Mouse (Mus musculus): ENCODE measurements around the gene Aarsd1. TPM values are rescaled to one million over a fixed set of nuclear protein-coding genes. Genes with fewer than 3 reads are reported as not detected.

The Aarsd1 gene
- polyA plus RNA-seq, 1 experiment from 2014 or later, result 26.5 TPM

DNA sequence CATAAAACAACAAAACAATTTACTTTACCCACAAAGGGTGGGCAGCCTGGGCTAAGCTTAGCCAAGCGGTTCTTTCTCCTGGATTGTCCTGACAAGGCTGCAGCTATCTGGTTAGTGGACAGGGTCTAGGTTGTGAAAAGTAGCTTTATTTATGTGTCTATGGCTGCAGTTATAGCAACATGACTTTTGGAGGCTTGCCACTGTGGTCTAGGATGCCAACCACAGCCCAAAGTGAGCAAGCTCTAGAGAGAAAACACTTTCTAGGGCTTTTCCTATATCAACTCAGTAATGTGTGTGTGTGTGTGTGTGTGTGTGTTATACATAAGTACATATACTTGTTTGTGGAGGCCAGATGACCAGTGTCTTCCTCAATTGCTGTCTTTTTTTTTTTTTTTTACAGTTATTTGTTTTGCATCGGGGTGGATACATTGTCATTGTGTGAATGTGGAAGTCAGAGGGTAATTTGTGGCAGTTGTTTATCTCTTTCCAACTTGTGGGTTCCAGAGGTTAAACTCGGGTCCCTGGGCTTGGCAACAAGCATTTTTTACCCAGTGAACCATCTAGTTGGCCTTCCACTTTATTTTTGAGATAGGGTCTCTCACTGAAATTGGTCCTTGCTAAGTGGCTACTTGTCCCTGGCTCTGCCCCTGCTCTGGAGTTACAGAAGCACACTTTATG lies 59.8 kb downstream of the Aarsd1 start:
- Histone ChIP-seq H3K4me2 (replicated peaks; ENCODE audit: low read depth, low read length) (no peak overlapping the region), H3K4me1 (ENCODE audit: insufficient read depth, low read depth, low read length) (no peaks in the 10 kb centered on the region), H3K9me3 (ENCODE audit: low read length) (no peaks in the 10 kb centered on the region), H3K9ac (replicated peaks; ENCODE audit: low read depth) (no peak overlapping the region), H3K27ac (ENCODE audit: low read length) (no peak overlapping the region), H3K36me3 (ENCODE audit: insufficient read depth, low read length) (no peaks in the 10 kb centered on the region), H3K4me3 (ENCODE audit: low read depth, low read length) (no peak overlapping the region), H3K27me3 (replicated peaks; ENCODE audit: insufficient read depth, low read length) (no peaks in the 10 kb centered on the region)
- DNase-seq (ENCODE audit: low spot score) (no peak), ATAC-seq (no peak)
- 58% methylated on average over 3 of the region's 3 CpGs for WGBS
- no peak for TF ChIP-seq CTCF (IDR thresholded peaks at IDR 0.05)
- TF ChIP-seq EP300 (IDR thresholded peaks at IDR 0.05), result no peak

Small RNA genes within 50 kb of the gene (microRNA-seq; reads per million reads assigned to microRNA genes)
- gene Mir6929, result not detected

Other genes with a start within 250 kb of the Aarsd1 start
- 0.24 and 0.56 TPM in 2 replicates for gene Cntnap1, start 247.1 kb downstream of the Aarsd1 start, polyA plus RNA-seq (2015; fragmentation: Nextera tagmentation; extraction: Ambion mirVana)
- 12.3 and 14.2 TPM in 2 replicates for gene Plekhh3, start 246.3 kb downstream of the Aarsd1 start, polyA plus RNA-seq (2015; fragmentation: Nextera tagmentation; extraction: Ambion mirVana)
- gene Ccr10, start 242.2 kb downstream of the Aarsd1 start, polyA plus RNA-seq (2015; fragmentation: Nextera tagmentation; extraction: Ambion mirVana), result 0.06 and 0.20 TPM in 2 replicates
- gene Ezh1, start 191.2 kb downstream of the Aarsd1 start, polyA plus RNA-seq (2015; fragmentation: Nextera tagmentation; extraction: Ambion mirVana), result 17.1 and 17.4 TPM in 2 replicates
- 759 and 834 TPM in 2 replicates for gene Ramp2, start 171.6 kb downstream of the Aarsd1 start, polyA plus RNA-seq (2015; fragmentation: Nextera tagmentation; extraction: Ambion mirVana)
- 121 and 133 TPM in 2 replicates for gene Vps25, start 163.9 kb downstream of the Aarsd1 start, polyA plus RNA-seq (2015; fragmentation: Nextera tagmentation; extraction: Ambion mirVana)
- gene Wnk4, start 157.0 kb downstream of the Aarsd1 start, polyA plus RNA-seq (2015; fragmentation: Nextera tagmentation; extraction: Ambion mirVana), result 10.6 and 14.6 TPM in 2 replicates
- gene Cntd1, start 138.6 kb downstream of the Aarsd1 start, polyA plus RNA-seq (2015; fragmentation: Nextera tagmentation; extraction: Ambion mirVana), result 1.1 TPM in 2 replicates
- 159 and 166 TPM in 2 replicates for gene Coa3, start 138.5 kb downstream of the Aarsd1 start, polyA plus RNA-seq (2015; fragmentation: Nextera tagmentation; extraction: Ambion mirVana)
- 149 and 152 TPM in 2 replicates for gene Becn1, start 115.3 kb downstream of the Aarsd1 start, polyA plus RNA-seq (2015; fragmentation: Nextera tagmentation; extraction: Ambion mirVana)
- 44.1 and 47.4 TPM in 2 replicates for gene Psme3, start 101.4 kb downstream of the Aarsd1 start, polyA plus RNA-seq (2015; fragmentation: Nextera tagmentation; extraction: Ambion mirVana)
- 0.44 and 0.45 TPM in 2 replicates for gene Aoc2, start 92.6 kb downstream of the Aarsd1 start, polyA plus RNA-seq (2015; fragmentation: Nextera tagmentation; extraction: Ambion mirVana)
- 1.6 and 1.9 TPM in 2 replicates for gene Aoc3, start 87.0 kb downstream of the Aarsd1 start, polyA plus RNA-seq (2015; fragmentation: Nextera tagmentation; extraction: Ambion mirVana)
- gene G6pc, start 50.1 kb downstream of the Aarsd1 start, polyA plus RNA-seq (2015; fragmentation: Nextera tagmentation; extraction: Ambion mirVana), result 0.07 TPM in 1 of 2 replicates, not detected in the other
- 2.6 and 2.9 TPM in 2 replicates for gene Gm27029, start 7.2 kb upstream of the Aarsd1 start, polyA plus RNA-seq (2015; fragmentation: Nextera tagmentation; extraction: Ambion mirVana)
- gene Rundc1, start 7.5 kb upstream of the Aarsd1 start, polyA plus RNA-seq (2015; fragmentation: Nextera tagmentation; extraction: Ambion mirVana), result 14.3 and 15.5 TPM in 2 replicates
- 6.5 and 7.3 TPM in 2 replicates for gene Ptges3l, start 7.7 kb upstream of the Aarsd1 start, polyA plus RNA-seq (2015; fragmentation: Nextera tagmentation; extraction: Ambion mirVana)
- 221 and 251 TPM in 2 replicates for gene Rpl27, start 24.7 kb upstream of the Aarsd1 start, polyA plus RNA-seq (2015; fragmentation: Nextera tagmentation; extraction: Ambion mirVana)
- 48.1 and 50.6 TPM in 2 replicates for gene Ifi35, start 30.8 kb upstream of the Aarsd1 start, polyA plus RNA-seq (2015; fragmentation: Nextera tagmentation; extraction: Ambion mirVana)
- gene Rnd2, start 47.4 kb upstream of the Aarsd1 start, polyA plus RNA-seq (2015; fragmentation: Nextera tagmentation; extraction: Ambion mirVana), result 7.5 and 9.4 TPM in 2 replicates
- 76.4 and 88.1 TPM in 2 replicates for gene Vat1, start 48.6 kb upstream of the Aarsd1 start, polyA plus RNA-seq (2015; fragmentation: Nextera tagmentation; extraction: Ambion mirVana)
- gene Brca1, start 134.3 kb upstream of the Aarsd1 start, polyA plus RNA-seq (2015; fragmentation: Nextera tagmentation; extraction: Ambion mirVana), result 0.42 and 1.5 TPM in 2 replicates
- 57.2 and 58.7 TPM in 2 replicates for gene Nbr1, start 134.5 kb upstream of the Aarsd1 start, polyA plus RNA-seq (2015; fragmentation: Nextera tagmentation; extraction: Ambion mirVana)
- gene Tmem106a, start 164.6 kb upstream of the Aarsd1 start, polyA plus RNA-seq (2015; fragmentation: Nextera tagmentation; extraction: Ambion mirVana), result 7.6 TPM in 2 replicates
- not detected in 2 replicates for gene Gm11634, start 181.6 kb upstream of the Aarsd1 start, polyA plus RNA-seq (2015; fragmentation: Nextera tagmentation; extraction: Ambion mirVana)
- 20.1 and 34.1 TPM in 2 replicates for gene Rdm1, start 209.6 kb upstream of the Aarsd1 start, polyA plus RNA-seq (2015; fragmentation: Nextera tagmentation; extraction: Ambion mirVana)
- 25.2 and 33.1 TPM in 2 replicates for gene Arl4d, start 247.9 kb upstream of the Aarsd1 start, polyA plus RNA-seq (2015; fragmentation: Nextera tagmentation; extraction: Ambion mirVana)